ENCODE assay signal across 14 mouse cellular contexts in genomic region chr2:52016361-52016760, GRCm38 (mm10). TPM values are rescaled to one million over a fixed set of nuclear protein-coding genes. Genes with fewer than 3 reads are reported as not detected.
DNase-seq lines count a peak whose midpoint lies in the region; ATAC-seq and TF ChIP-seq lines count a peak whose summit lies in the region.
"Had no signal": no experiment of that assay in that cellular context is flagged by ENCODE, and none has a peak within 500 bp of the region (broad histone marks: within the 10 kb centered on the region; RNA-seq: fewer than 3 reads in every experiment).

No protein-coding gene starts in this region.

- no peaks in the 10 kb centered on the region for H3K27me3 ChIP-seq in heart, embryonic 11.5 days (ENCODE audit: control insufficient read depth, insufficient read depth, low read length)
- no peaks in the 10 kb centered on the region for H3K27me3 ChIP-seq in lung, embryonic 14.5 days (ENCODE audit: insufficient read depth, low read length)
- no peaks in the 10 kb centered on the region for H3K27me3 ChIP-seq in hindbrain, embryonic 14.5 days (ENCODE audit: control insufficient read depth, insufficient read depth, low read length)
- no peaks in the 10 kb centered on the region for H3K27me3 ChIP-seq in neural tube, embryonic 13.5 days
- no peaks in the 10 kb centered on the region for H3K27me3 ChIP-seq in intestine, embryonic 16.5 days (replicated peaks; ENCODE audit: control insufficient read depth, insufficient read depth, low read length)
- H3K27me3 ChIP-seq: midbrain, embryonic 12.5 days had no signal

- peak overlapping the region; percentile 52; the same call in 1 of the 2 replicates for H3K9ac ChIP-seq in heart, embryonic 11.5 days (ENCODE audit: low read depth, low read length)
- H3K9ac ChIP-seq in lung, embryonic 14.5 days = no peak overlapping the region
- H3K9ac ChIP-seq in hindbrain, embryonic 14.5 days = no peak overlapping the region
- no peak overlapping the region for H3K9ac ChIP-seq in neural tube, embryonic 13.5 days
- H3K9ac ChIP-seq in intestine, embryonic 16.5 days (ENCODE audit: low read depth, low read length) = no peak overlapping the region
- H3K9ac ChIP-seq: liver, postnatal 0 days; midbrain, embryonic 12.5 days had no signal

- no peak overlapping the region for H3K4me3 ChIP-seq in heart, embryonic 11.5 days (ENCODE audit: low read depth, low read length)
- H3K4me3 ChIP-seq in lung, embryonic 14.5 days (ENCODE audit: low read depth, low read length) = no peak overlapping the region
- H3K4me3 ChIP-seq in hindbrain, embryonic 14.5 days (replicated peaks; ENCODE audit: low read length) = no peak overlapping the region
- no peak overlapping the region for H3K4me3 ChIP-seq in neural tube, embryonic 13.5 days
- no peak overlapping the region for H3K4me3 ChIP-seq in intestine, embryonic 16.5 days (ENCODE audit: low read length)
- H3K4me3 ChIP-seq: midbrain, embryonic 12.5 days had no signal

- DNase-seq in heart, adult 18-20 months = no peak
- DNase-seq in lung, embryonic 14.5 days = no peak
- DNase-seq in lung, adult 18-20 months = no peak
- DNase-seq in hindbrain, embryonic 14.5 days (ENCODE audit: low spot score) = no peak
- DNase-seq: cerebellum, adult 8-10 months; gastrocnemius, postnatal 36 days; liver; liver, postnatal 0 days; lung, postnatal 4 days; thymus, postnatal 14 days had no signal

- no peak for ATAC-seq in heart, embryonic 11.5 days (replicated peaks; ENCODE audit: insufficient number of reproducible peaks, low FRiP score, low TSS enrichment)
- no peak for ATAC-seq in lung, embryonic 14.5 days (ENCODE audit: insufficient read depth)
- ATAC-seq in hindbrain, embryonic 14.5 days (ENCODE audit: low FRiP score) = no peak
- no peak for ATAC-seq in neural tube, embryonic 13.5 days (ENCODE audit: low read depth)
- no peak for ATAC-seq in intestine, embryonic 16.5 days
- ATAC-seq: liver, postnatal 0 days had no signal

- no peak for TF ChIP-seq CTCF in lung, embryonic 14.5 days (IDR thresholded peaks at IDR 0.05; ENCODE audit: low read depth)

- whole genome bisulfite sequencing in heart, embryonic 11.5 days (ENCODE audit: insufficient replicate concordance) = 31% methylated on average over 7 of the region's 7 CpGs
- 26% methylated on average over 7 of the region's 7 CpGs for WGBS in lung, embryonic 14.5 days
- 23% methylated on average over 7 of the region's 7 CpGs for WGBS in hindbrain, embryonic 14.5 days
- 30% methylated on average over 7 of the region's 7 CpGs for WGBS in neural tube, embryonic 13.5 days
- WGBS in intestine, embryonic 16.5 days = 36% methylated on average over 7 of the region's 7 CpGs

- H3K4me2 ChIP-seq in heart, embryonic 11.5 days = peak overlapping the region; percentile 58
- H3K4me2 ChIP-seq in lung, embryonic 14.5 days = peak overlapping the region; percentile 8; the same call in 1 of the 2 replicates
- H3K4me2 ChIP-seq in hindbrain, embryonic 14.5 days (replicated peaks) = 0 out of 2 replicates have a peak overlapping the region, but pooled peaks have one; percentile 13
- peak overlapping the region; percentile 28 for H3K4me2 ChIP-seq in neural tube, embryonic 13.5 days
- H3K4me2 ChIP-seq in intestine, embryonic 16.5 days (ENCODE audit: low read depth, low read length) = no peak overlapping the region
- H3K4me2 ChIP-seq: midbrain, embryonic 12.5 days had no signal

- H3K4me1 ChIP-seq in heart, embryonic 11.5 days (ENCODE audit: control insufficient read depth, insufficient read depth, low read length) = peaks cover 7% of the 10 kb centered on the region
- H3K4me1 ChIP-seq in lung, embryonic 14.5 days (ENCODE audit: insufficient read depth) = no peaks in the 10 kb centered on the region; the same call in 1 of the 2 replicates
- H3K4me1 ChIP-seq in hindbrain, embryonic 14.5 days (replicated peaks; ENCODE audit: control insufficient read depth, insufficient read depth, low read length) = peaks cover 3% of the 10 kb centered on the region; the same call in 1 of the 2 replicates
- H3K4me1 ChIP-seq in neural tube, embryonic 13.5 days (replicated peaks) = peaks cover 10% of the 10 kb centered on the region
- H3K4me1 ChIP-seq in intestine, embryonic 16.5 days (ENCODE audit: control insufficient read depth, insufficient read depth, low read length) = no peaks in the 10 kb centered on the region

- H3K36me3 ChIP-seq in heart, embryonic 11.5 days (ENCODE audit: control insufficient read depth, insufficient read depth, low read length) = no peaks in the 10 kb centered on the region
- H3K36me3 ChIP-seq in lung, embryonic 14.5 days (ENCODE audit: insufficient read depth) = no peaks in the 10 kb centered on the region
- no peaks in the 10 kb centered on the region for H3K36me3 ChIP-seq in hindbrain, embryonic 14.5 days (replicated peaks; ENCODE audit: control insufficient read depth, insufficient read depth)
- H3K36me3 ChIP-seq in neural tube, embryonic 13.5 days = no peaks in the 10 kb centered on the region
- no peaks in the 10 kb centered on the region for H3K36me3 ChIP-seq in intestine, embryonic 16.5 days (ENCODE audit: control insufficient read depth, insufficient read depth, low read length)
- H3K36me3 ChIP-seq: midbrain, embryonic 12.5 days had no signal

- H3K9me3 ChIP-seq in heart, embryonic 11.5 days (replicated peaks; ENCODE audit: control insufficient read depth, low read length) = no peaks in the 10 kb centered on the region
- no peaks in the 10 kb centered on the region for H3K9me3 ChIP-seq in lung, embryonic 14.5 days (ENCODE audit: low read depth, low read length)
- H3K9me3 ChIP-seq in hindbrain, embryonic 14.5 days (ENCODE audit: control insufficient read depth, low read length) = no peaks in the 10 kb centered on the region
- no peaks in the 10 kb centered on the region for H3K9me3 ChIP-seq in neural tube, embryonic 13.5 days
- no peaks in the 10 kb centered on the region for H3K9me3 ChIP-seq in intestine, embryonic 16.5 days (ENCODE audit: control insufficient read depth, low read length)
- H3K9me3 ChIP-seq: midbrain, embryonic 12.5 days had no signal

- peak overlapping the region; percentile 22; the same call in 1 of the 2 replicates for H3K27ac ChIP-seq in heart, embryonic 11.5 days (ENCODE audit: low read depth, low read length)
- no peak overlapping the region for H3K27ac ChIP-seq in lung, embryonic 14.5 days (ENCODE audit: low read depth)
- H3K27ac ChIP-seq in hindbrain, embryonic 14.5 days = no peak overlapping the region
- H3K27ac ChIP-seq in neural tube, embryonic 13.5 days (replicated peaks) = no peak overlapping the region
- H3K27ac ChIP-seq in intestine, embryonic 16.5 days (ENCODE audit: low read length) = no peak overlapping the region
- H3K27ac ChIP-seq: midbrain, embryonic 12.5 days had no signal

RNA-seq across cellular contexts. Expression of gene Tnfaip6, which starts 21.4 kb away (rescaled TPM):
- polyA plus RNA-seq in heart, embryonic 11.5 days (2014; fragmentation: Nextera tagmentation; extraction: Ambion mirVana) = 3.7 and 4.9 TPM in 2 replicates
- total RNA-seq in heart, adult 18-20 months (2021) = under 1 TPM; 0.45 to 0.59 TPM
- 6.2 and 6.3 TPM in 2 replicates for polyA plus RNA-seq in lung, embryonic 14.5 days (2014; fragmentation: Nextera tagmentation; extraction: Ambion mirVana)
- polyA plus RNA-seq in hindbrain, embryonic 14.5 days (2014; fragmentation: Nextera tagmentation; extraction: Ambion mirVana) = 2.5 and 3.2 TPM in 2 replicates
- 7.4 and 12.2 TPM in 2 replicates for polyA plus RNA-seq in neural tube, embryonic 13.5 days (2015; fragmentation: Nextera tagmentation; extraction: Ambion mirVana)
- polyA plus RNA-seq in intestine, embryonic 16.5 days (2015; fragmentation: Nextera tagmentation; extraction: Ambion mirVana) = 2.1 and 2.3 TPM in 2 replicates

RNA-seq across cellular contexts. Expression of gene Nmi, which starts 43.1 kb away (rescaled TPM):
- polyA plus RNA-seq in heart, embryonic 11.5 days (2014; fragmentation: Nextera tagmentation; extraction: Ambion mirVana) = 12.6 and 12.7 TPM in 2 replicates
- total RNA-seq in heart, adult 18-20 months (2021) = 1 to 10 TPM; 7.1 to 7.9 TPM
- 19.4 and 20.3 TPM in 2 replicates for polyA plus RNA-seq in lung, embryonic 14.5 days (2014; fragmentation: Nextera tagmentation; extraction: Ambion mirVana)
- 4.5 and 4.7 TPM in 2 replicates for polyA plus RNA-seq in hindbrain, embryonic 14.5 days (2014; fragmentation: Nextera tagmentation; extraction: Ambion mirVana)
- polyA plus RNA-seq in neural tube, embryonic 13.5 days (2015; fragmentation: Nextera tagmentation; extraction: Ambion mirVana) = 5.6 and 5.9 TPM in 2 replicates
- polyA plus RNA-seq in intestine, embryonic 16.5 days (2015; fragmentation: Nextera tagmentation; extraction: Ambion mirVana) = 18.7 and 21.4 TPM in 2 replicates

RNA-seq across cellular contexts. Expression of gene Rif1, which starts 56.3 kb away (rescaled TPM):
- 27.9 and 29.8 TPM in 2 replicates for polyA plus RNA-seq in heart, embryonic 11.5 days (2014; fragmentation: Nextera tagmentation; extraction: Ambion mirVana)
- total RNA-seq in heart, adult 18-20 months (2021) = 10 to 100 TPM; 20.6 to 22.0 TPM
- polyA plus RNA-seq in lung, embryonic 14.5 days (2014; fragmentation: Nextera tagmentation; extraction: Ambion mirVana) = 57.0 and 61.9 TPM in 2 replicates
- 25.5 and 32.4 TPM in 2 replicates for polyA plus RNA-seq in hindbrain, embryonic 14.5 days (2014; fragmentation: Nextera tagmentation; extraction: Ambion mirVana)
- polyA plus RNA-seq in neural tube, embryonic 13.5 days (2015; fragmentation: Nextera tagmentation; extraction: Ambion mirVana) = 19.8 and 20.2 TPM in 2 replicates
- polyA plus RNA-seq in intestine, embryonic 16.5 days (2015; fragmentation: Nextera tagmentation; extraction: Ambion mirVana) = 11.5 and 11.8 TPM in 2 replicates
